Mouse (Mus musculus) ES-Bruce4 (cell line): ENCODE data around the gene Ndufa6. TPM values are rescaled to one million over a fixed set of nuclear protein-coding genes. Genes with fewer than 3 reads are reported as not detected.
A peak's percentile ranks its signal among the peaks of the same experiment; 100 is the strongest.
"Not testable (repeated sequence)": the region's sequence is repeated elsewhere in the genome, so short reads cannot be mapped to it uniquely, and the experiment has no call there.

ENCODE experiments used
- H3K27ac ChIP-seq: 2 replicates; pipeline ENCODE4 v1.5.1; 2012; ENCODE audit warnings: low read length, inconsistent platforms; ENCODE audit not compliant: insufficient read depth
- H3K27me3 ChIP-seq: 2 replicates; pipeline ENCODE4 v1.6.1; 2012; ENCODE audit warnings: mild to moderate bottlenecking, low read length, inconsistent platforms; ENCODE audit not compliant: control insufficient read depth, poor library complexity, insufficient read depth, severe bottlenecking
- H3K36me3 ChIP-seq: 2 replicates; pipeline ENCODE4 v1.6.1; 2012; ENCODE audit warnings: inconsistent platforms, mild to moderate bottlenecking, low read length, moderate library complexity; ENCODE audit not compliant: control insufficient read depth, poor library complexity, insufficient read depth, severe bottlenecking
- H3K4me1 ChIP-seq: one replicate; pipeline ENCODE4 v1.8.1; 2011; ENCODE audit warnings: low read length; ENCODE audit not compliant: control insufficient read depth, insufficient read depth
- H3K4me3 ChIP-seq: 2 replicates; pipeline ENCODE4 v1.5.1; 2011; ENCODE audit warnings: low read depth, mild to moderate bottlenecking, low read length
- H3K9ac ChIP-seq: 2 replicates; pipeline ENCODE4 v1.6.1; 2012; ENCODE audit warnings: low read depth, mild to moderate bottlenecking, inconsistent platforms; ENCODE audit not compliant: poor library complexity, severe bottlenecking
- H3K9me3 ChIP-seq: replicated peaks from 2 replicates; pipeline ENCODE4 v1.6.1; 2012; ENCODE audit warnings: mild to moderate bottlenecking, low read length, inconsistent platforms; ENCODE audit not compliant: control insufficient read depth, poor library complexity, insufficient read depth, severe bottlenecking
- CTCF ChIP-seq: IDR thresholded peaks from one replicate; pipeline ENCODE4 v1.8.1; 2011; ENCODE audit warnings: low read depth, low read length
- EP300 ChIP-seq: IDR thresholded peaks from 2 replicates; pipeline ENCODE4 v1.6.1; 2011; ENCODE audit warnings: low read depth, low read length; ENCODE audit not compliant: insufficient read depth
- POLR2A ChIP-seq: IDR thresholded peaks from one replicate; pipeline ENCODE4 v1.8.1; 2011; ENCODE audit warnings: low read length; ENCODE audit not compliant: insufficient read depth
- polyA plus RNA-seq: library from polyadenylated mRNA; stranded (reverse); fragments of >200 nt; gene quantifications from 2 replicates; pipeline ENCODE4 v1.2.4, GENCODE M21; 2011; ENCODE audit warnings: low read depth; ENCODE audit not compliant: missing spikeins, insufficient read depth, insufficient read length

Ndufa6 gene
- polyA plus RNA-seq, 1 experiment = 236 TPM

- Histone ChIP-seq H3K27me3 (no peaks in the 10 kb centered on the region), H3K4me3 (no peak overlapping the region), H3K4me1 (no peaks in the 10 kb centered on the region), H3K27ac (no peak overlapping the region), H3K9ac (no peak overlapping the region), H3K9me3 (no peaks in the 10 kb centered on the region), H3K36me3 (no peaks in the 10 kb centered on the region)
- TF ChIP-seq CTCF (no peak), POLR2A (no peak), EP300 (no peak)
Measured at GRCm38 (mm10) chr15:82368851-82369250, 14.7 kb upstream of the Ndufa6 start.

GRCm38 (mm10) chr15:82368146-82368545, 14.0 kb upstream of the Ndufa6 start:
- no peaks in the 10 kb centered on the region for H3K9me3 ChIP-seq
- H3K27ac ChIP-seq = no peak overlapping the region
- H3K4me3 ChIP-seq = no peak overlapping the region
- no peak overlapping the region for H3K9ac ChIP-seq
- no peaks in the 10 kb centered on the region for H3K27me3 ChIP-seq
- TF ChIP-seq CTCF (no peak), POLR2A (no peak), EP300 (no peak)
- H3K36me3 ChIP-seq = no peaks in the 10 kb centered on the region
- no peaks in the 10 kb centered on the region for H3K4me1 ChIP-seq

- H3K27me3 ChIP-seq, H3K4me3 ChIP-seq, H3K9me3 ChIP-seq, H3K9ac ChIP-seq, H3K36me3 ChIP-seq, H3K4me1 ChIP-seq, H3K27ac ChIP-seq: not testable (repeated sequence)
Measured at GRCm38 (mm10) chr15:82364561-82364960, 10.4 kb upstream of the Ndufa6 start.

GRCm38 (mm10) chr15:82363801-82364200, 9.7 kb upstream of the Ndufa6 start:
- H3K36me3 ChIP-seq, H3K27ac ChIP-seq, H3K9me3 ChIP-seq, H3K27me3 ChIP-seq, H3K9ac ChIP-seq, H3K4me1 ChIP-seq, H3K4me3 ChIP-seq: not testable (repeated sequence)

- Histone ChIP-seq H3K36me3 (no peaks in the 10 kb centered on the region), H3K27ac (no peak overlapping the region), H3K9me3 (no peaks in the 10 kb centered on the region), H3K27me3 (no peaks in the 10 kb centered on the region), H3K4me3 (no peak overlapping the region), H3K4me1 (no peaks in the 10 kb centered on the region), H3K9ac (no peak overlapping the region)
- TF ChIP-seq POLR2A (no peak), EP300 (no peak), CTCF (no peak)
Measured at GRCm38 (mm10) chr15:82362234-82362633, 8.1 kb upstream of the Ndufa6 start.

GRCm38 (mm10) chr15:82361459-82362018, 7.4 kb upstream of the Ndufa6 start:
- H3K27ac ChIP-seq = no peak overlapping the region
- no peak overlapping the region for H3K4me3 ChIP-seq
- no peak overlapping the region for H3K9ac ChIP-seq
- H3K27me3 ChIP-seq = no peaks in the 10 kb centered on the region
- H3K9me3 ChIP-seq = no peaks in the 10 kb centered on the region
- no peaks in the 10 kb centered on the region for H3K36me3 ChIP-seq
- no peaks in the 10 kb centered on the region for H3K4me1 ChIP-seq
- TF ChIP-seq POLR2A (no peak), CTCF (peak; percentile 21)
